Mouse (Mus musculus): ENCODE measurements at regions not wholly inside any gene's neighbourhood (a gene's known extent, or its start where the extent isn't known, plus 50 kb on each side); places are given as distances from the start of the nearest gene placed in this dataset.

DNA sequence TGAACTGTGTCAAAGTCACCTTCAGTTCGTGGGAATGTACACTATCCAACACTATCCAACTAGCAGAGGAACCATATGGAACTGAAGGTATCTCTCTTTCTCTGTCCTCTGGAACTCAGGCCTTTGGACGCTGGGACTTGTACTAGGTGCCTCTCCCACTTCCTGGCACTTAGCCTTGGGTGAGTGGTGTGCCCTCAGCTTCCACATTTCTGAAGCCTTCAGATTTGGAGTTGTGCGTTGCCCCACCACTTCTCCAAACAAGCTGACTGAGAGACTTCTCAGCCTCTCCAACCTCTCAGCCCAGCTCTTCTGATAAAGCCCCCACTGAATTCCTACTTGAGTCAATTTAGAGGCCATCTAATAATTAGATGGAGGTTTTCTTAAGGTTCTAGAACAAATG lies 106.2 kb downstream of the Bcl2l11 start:
- TF ChIP-seq SIN3A (IDR thresholded peaks at IDR 0.05; ENCODE audit: low read length) (no peak), POLR2A (IDR thresholded peaks at IDR 0.05; ENCODE audit: low read depth, low read length) (no peak), TBP (conservative IDR thresholded peaks at IDR 0.05; ENCODE audit: low read depth, low read length) (no peak), POLR2AphosphoS2 (IDR thresholded peaks at IDR 0.05; ENCODE audit: low read depth, low read length) (no peak)

Measured in CH12.LX (cell line).